Mouse (Mus musculus) kidney, embryonic 14.5 days (tissue): ENCODE results near the gene Chd6. TPM values are rescaled to one million over a fixed set of nuclear protein-coding genes. Genes with fewer than 3 reads are reported as not detected.
A peak's percentile ranks its signal among the peaks of the same experiment; 100 is the strongest.
"Not testable (repeated sequence)": the region's sequence is repeated elsewhere in the genome, so short reads cannot be mapped to it uniquely, and the experiment has no call there.

Experiments
- ATAC-seq: fragments of 200-750 bp; cut with Nextera tagmentation; 2 replicates; pipeline ENCODE4 v1.8.0; 2017; ENCODE audit warnings: moderate number of reproducible peaks, mild to moderate bottlenecking, moderate TSS enrichment, moderate library complexity; ENCODE audit not compliant: low FRiP score, low TSS enrichment
- H3K27ac ChIP-seq: fragments of 300-500 bp; sonication (generic); 2 replicates; pipeline ENCODE4 v1.5.1; 2014; ENCODE audit warnings: low read depth, mild to moderate bottlenecking, low read length, moderate library complexity, mixed read lengths
- H3K27me3 ChIP-seq: fragments of 300-500 bp; sonication (generic); 2 replicates; pipeline ENCODE4 v1.6.1; 2014; ENCODE audit warnings: mild to moderate bottlenecking, low read length; ENCODE audit not compliant: control insufficient read depth, insufficient read depth
- H3K36me3 ChIP-seq: fragments of 300-500 bp; sonication (generic); 2 replicates; pipeline ENCODE4 v1.6.1; 2014; ENCODE audit warnings: low read length, mixed read lengths; ENCODE audit not compliant: control insufficient read depth, insufficient read depth
- H3K4me1 ChIP-seq: fragments of 300-500 bp; sonication (generic); 2 replicates; pipeline ENCODE4 v1.6.1; 2014; ENCODE audit warnings: low read length, mixed read lengths; ENCODE audit not compliant: control insufficient read depth, insufficient read depth
- H3K4me2 ChIP-seq: fragments of 300-500 bp; sonication (generic); replicated peaks from 2 replicates; pipeline ENCODE4 v1.6.1; 2014; ENCODE audit warnings: low read depth, mild to moderate bottlenecking, low read length
- H3K4me3 ChIP-seq: fragments of 300-500 bp; sonication (generic); 2 replicates; pipeline ENCODE4 v1.5.1; 2014; ENCODE audit warnings: mild to moderate bottlenecking, low read length
- H3K9ac ChIP-seq: fragments of 300-500 bp; sonication (generic); 2 replicates; pipeline ENCODE4 v1.6.1; 2014; ENCODE audit warnings: low read depth, mild to moderate bottlenecking, low read length, moderate library complexity
- H3K9me3 ChIP-seq: fragments of 300-500 bp; sonication (generic); 2 replicates; pipeline ENCODE4 v1.6.1; 2016; ENCODE audit warnings: low read length; ENCODE audit not compliant: control insufficient read depth
- WGBS: fragments of 180-500 bp; shearing (Covaris S2); extraction: QIAGEN DNeasy Blood & Tissue Kit; methylation state at CpG from one replicate; pipeline ENCODE4 v1.1.7; 2014; 5-methylcytosine and 5-hydroxymethylcytosine counted together
- polyA plus RNA-seq: library from polyadenylated mRNA; unstranded; fragments of >200 nt; fragmentation: Nextera tagmentation; extraction: Ambion mirVana; gene quantifications from 2 replicates; pipeline ENCODE4 v1.2.1, GENCODE M21; 2014

Gene Chd6
- polyA plus RNA-seq, 1 experiment from 2014 or later, result 41.4 TPM

GRCm38 (mm10) chr2:160957307-160957706 lies 151.6 kb downstream of the Chd6 start:
- not testable (repeated sequence) for H3K27me3 ChIP-seq, H3K9ac ChIP-seq, H3K4me1 ChIP-seq, H3K4me2 ChIP-seq, H3K9me3 ChIP-seq, H3K4me3 ChIP-seq, ATAC-seq, H3K27ac ChIP-seq
- H3K36me3 ChIP-seq, result peaks cover 81% of the 10 kb centered on the region

DNA sequence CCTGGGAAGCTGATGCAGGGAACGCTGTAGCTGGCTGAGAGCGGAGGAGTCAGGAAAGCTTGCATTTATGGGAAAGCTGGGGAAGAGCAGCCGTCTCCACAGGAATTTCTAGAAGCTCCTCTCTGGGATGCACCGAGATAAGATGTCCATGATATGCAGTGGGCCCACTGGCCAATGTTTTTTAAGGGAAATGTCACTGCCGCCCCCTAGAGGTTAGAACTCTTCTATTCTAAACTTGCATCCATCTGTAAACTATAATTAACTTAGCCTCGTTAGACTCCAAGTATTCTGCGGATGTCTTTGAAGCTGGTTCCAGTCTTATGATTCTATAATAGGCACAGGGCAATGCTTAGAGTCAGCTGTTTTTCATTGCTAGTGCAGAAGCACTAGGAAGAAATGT lies 153.5 kb downstream of the Chd6 start:
- H3K4me1 ChIP-seq, result no peaks in the 10 kb centered on the region
- no peak overlapping the region for H3K9ac ChIP-seq
- 84% methylated on average over 7 of the region's 7 CpGs for WGBS
- no peaks in the 10 kb centered on the region for H3K27me3 ChIP-seq
- no peak overlapping the region for H3K4me3 ChIP-seq
- H3K9me3 ChIP-seq, result no peaks in the 10 kb centered on the region
- H3K4me2 ChIP-seq, result no peak overlapping the region
- H3K27ac ChIP-seq, result no peak overlapping the region
- ATAC-seq, result no peak
- peaks cover 82% of the 10 kb centered on the region for H3K36me3 ChIP-seq

GRCm38 (mm10) chr2:160954541-160954940 lies 154.3 kb downstream of the Chd6 start:
- Histone ChIP-seq H3K9ac (no peak overlapping the region), H3K27ac (no peak overlapping the region), H3K9me3 (no peaks in the 10 kb centered on the region), H3K4me2 (no peak overlapping the region), H3K4me1 (no peaks in the 10 kb centered on the region), H3K36me3 (peaks cover 82% of the 10 kb centered on the region), H3K4me3 (no peak overlapping the region), H3K27me3 (no peaks in the 10 kb centered on the region)
- no peak for ATAC-seq
- 95% methylated on average over 3 of the region's 3 CpGs for WGBS

GRCm38 (mm10) chr2:160953131-160953873 lies 155.6 kb downstream of the Chd6 start:
- Histone ChIP-seq H3K4me2 (no peak overlapping the region), H3K9ac (no peak overlapping the region), H3K36me3 (peaks cover 87% of the 10 kb centered on the region), H3K27ac (no peak overlapping the region), H3K4me1 (no peaks in the 10 kb centered on the region), H3K4me3 (no peak overlapping the region), H3K27me3 (no peaks in the 10 kb centered on the region), H3K9me3 (no peaks in the 10 kb centered on the region)
- ATAC-seq, result no peak
- 83% methylated on average over 7 of the region's 7 CpGs for WGBS

GRCm38 (mm10) chr2:160951595-160951994 lies 157.3 kb downstream of the Chd6 start:
- no peak overlapping the region for H3K9ac ChIP-seq
- H3K36me3 ChIP-seq, result peaks cover 89% of the 10 kb centered on the region
- WGBS, result 60% methylated on average over 4 of the region's 4 CpGs

GRCm38 (mm10) chr2:160942443-160942842 lies 166.4 kb downstream of the Chd6 start:
- Histone ChIP-seq H3K4me1 (no peaks in the 10 kb centered on the region), H3K4me3 (no peak overlapping the region), H3K9ac (no peak overlapping the region), H3K9me3 (no peaks in the 10 kb centered on the region), H3K27me3 (no peaks in the 10 kb centered on the region), H3K36me3 (peaks cover 4% of the 10 kb centered on the region; the same call in 1 of the 2 replicates), H3K4me2 (no peak overlapping the region), H3K27ac (no peak overlapping the region)
- 59% methylated on average over 3 of the region's 3 CpGs for WGBS
- no peak for ATAC-seq

More at GRCm38 (mm10) chr2:160951595-160951994, 157.3 kb downstream of the Chd6 start:
- H3K4me2 ChIP-seq, result no peak overlapping the region
- H3K9me3 ChIP-seq, result no peaks in the 10 kb centered on the region
- no peak overlapping the region for H3K27ac ChIP-seq
- no peak overlapping the region for H3K4me3 ChIP-seq
- no peaks in the 10 kb centered on the region for H3K4me1 ChIP-seq
- no peak for ATAC-seq
- no peaks in the 10 kb centered on the region for H3K27me3 ChIP-seq

- no peak overlapping the region for H3K9ac ChIP-seq
- no peaks in the 10 kb centered on the region for H3K36me3 ChIP-seq
- WGBS, result 63% methylated on average over 17 of the region's 17 CpGs
- 0 out of 2 replicates have a peak, but pooled peaks have one; percentile 20 for ATAC-seq
- H3K4me1 ChIP-seq, result no peaks in the 10 kb centered on the region
- no peaks in the 10 kb centered on the region for H3K27me3 ChIP-seq
- H3K4me2 ChIP-seq, result no peak overlapping the region
- H3K27ac ChIP-seq, result no peak overlapping the region
- H3K9me3 ChIP-seq, result no peaks in the 10 kb centered on the region
- no peak overlapping the region for H3K4me3 ChIP-seq
These were observed 167.8 kb downstream of the Chd6 start for GRCm38 (mm10) chr2:160940930-160941709.

DNA sequence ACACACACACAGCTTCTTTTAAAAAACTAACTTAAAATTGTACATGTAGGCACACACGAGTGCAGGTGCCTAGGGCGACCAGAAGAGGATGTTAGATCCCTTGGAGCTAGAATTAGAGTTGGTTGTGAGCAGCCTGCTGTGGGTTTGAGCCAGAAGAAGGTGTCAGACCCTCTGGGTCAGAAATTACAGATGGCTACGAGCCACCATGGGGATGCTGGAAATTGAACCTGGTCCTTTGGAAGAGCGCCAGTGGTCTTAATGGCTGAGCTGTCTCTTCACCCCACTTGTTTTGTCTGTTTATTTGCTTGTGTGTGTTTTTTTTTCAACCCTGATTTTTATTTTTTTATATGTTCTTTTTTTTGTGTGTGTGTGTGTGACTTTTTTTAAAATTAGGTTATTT lies 174.4 kb downstream of the Chd6 start:
- H3K27ac ChIP-seq, result no peak overlapping the region
- no peak overlapping the region for H3K4me2 ChIP-seq
- no peak overlapping the region for H3K4me3 ChIP-seq
- no peak for ATAC-seq
- no peak overlapping the region for H3K9ac ChIP-seq
- no peaks in the 10 kb centered on the region for H3K9me3 ChIP-seq
- no peaks in the 10 kb centered on the region for H3K27me3 ChIP-seq
- WGBS, result 81% methylated on average over 4 of the region's 4 CpGs
- no peaks in the 10 kb centered on the region for H3K36me3 ChIP-seq
- no peaks in the 10 kb centered on the region for H3K4me1 ChIP-seq

- Histone ChIP-seq H3K27ac (no peak overlapping the region), H3K4me3 (no peak overlapping the region), H3K9ac (no peak overlapping the region), H3K4me2 (no peak overlapping the region), H3K4me1 (no peaks in the 10 kb centered on the region), H3K9me3 (no peaks in the 10 kb centered on the region), H3K27me3 (no peaks in the 10 kb centered on the region), H3K36me3 (no peaks in the 10 kb centered on the region)
- WGBS, result 62% methylated on average over 5 of the region's 5 CpGs
- no peak for ATAC-seq
These were observed 175.0 kb downstream of the Chd6 start for GRCm38 (mm10) chr2:160933890-160934289.
